Mouse (Mus musculus): ENCODE results near the gene Upf3b. TPM values are rescaled to one million over a fixed set of nuclear protein-coding genes. Genes with fewer than 3 reads are reported as not detected.
"Not testable (repeated sequence)": the region's sequence is repeated elsewhere in the genome, so short reads cannot be mapped to it uniquely, and the experiment has no call there.

Upf3b gene
- total RNA-seq (2021): 10 to 100 TPM; 12.8 to 21.5 TPM

DNA sequence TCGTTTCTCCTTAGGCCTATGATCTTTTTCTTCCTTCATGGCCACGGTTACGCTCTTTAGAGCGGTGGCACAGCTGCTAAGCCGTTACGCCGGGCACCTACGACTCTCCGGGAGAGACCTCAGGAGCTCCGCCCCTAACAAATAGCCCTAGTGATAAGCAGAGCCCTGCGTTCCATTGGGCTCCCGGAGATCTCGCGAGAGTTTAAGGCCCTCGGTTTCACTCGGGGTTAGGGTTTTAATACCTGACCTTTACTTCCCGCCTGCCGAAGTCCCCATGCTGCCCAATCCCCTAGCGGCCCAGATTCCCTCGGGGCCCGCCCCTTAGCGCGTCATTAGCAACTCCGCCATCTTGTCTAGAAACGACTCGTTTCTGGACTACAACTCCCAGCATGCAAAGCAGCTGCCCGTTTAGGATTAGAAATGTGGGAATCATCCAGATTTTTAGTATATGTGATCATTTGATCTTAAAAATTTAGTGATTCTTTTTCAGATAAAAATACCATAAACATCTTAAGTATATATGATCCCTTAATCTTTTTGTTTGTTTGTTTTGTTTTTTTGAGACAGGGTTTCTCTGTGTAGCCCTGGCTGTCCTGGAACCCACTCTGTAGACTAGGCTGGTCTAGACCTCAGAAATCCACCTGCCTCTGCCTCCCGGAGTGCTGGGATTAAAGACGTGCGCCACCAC is at the start of gene Upf3b:
Gene Upf3b (minus strand): TSS at position 130 of the 688 bp plus-strand sequence.
- DNase-seq (ENCODE audit: low spot score in 2 of 2): peak; percentile 83 to 85
- intact Hi-C loops (cut with DNase I): loop anchor here (2.0 kb wide), 1 partner anchor 16 kb away; the partner anchor contains the start of gene Nkap

DNA sequence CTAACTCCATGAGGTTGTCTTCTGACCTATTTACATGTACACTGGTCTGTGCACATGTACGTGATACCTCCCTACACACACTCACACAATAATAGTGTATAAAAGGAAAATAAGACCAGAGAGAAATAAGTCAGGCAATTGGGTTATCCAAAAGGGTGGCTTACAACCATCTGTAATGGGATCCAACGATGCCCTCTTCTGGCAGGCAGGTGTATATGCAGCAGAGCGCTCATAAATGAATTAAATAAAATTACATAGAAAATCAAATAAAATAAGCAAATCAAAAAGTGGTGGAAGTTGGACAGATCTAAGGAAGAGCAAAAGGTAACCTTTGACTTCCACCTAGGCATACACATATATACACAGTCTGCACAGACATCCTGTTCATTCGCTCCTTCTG is 47.7 kb upstream of the Upf3b start:
- intact Hi-C loops (cut with DNase I): no loop called here
- no peak for DNase-seq (ENCODE audit: low spot score in 2 of 2)

DNA sequence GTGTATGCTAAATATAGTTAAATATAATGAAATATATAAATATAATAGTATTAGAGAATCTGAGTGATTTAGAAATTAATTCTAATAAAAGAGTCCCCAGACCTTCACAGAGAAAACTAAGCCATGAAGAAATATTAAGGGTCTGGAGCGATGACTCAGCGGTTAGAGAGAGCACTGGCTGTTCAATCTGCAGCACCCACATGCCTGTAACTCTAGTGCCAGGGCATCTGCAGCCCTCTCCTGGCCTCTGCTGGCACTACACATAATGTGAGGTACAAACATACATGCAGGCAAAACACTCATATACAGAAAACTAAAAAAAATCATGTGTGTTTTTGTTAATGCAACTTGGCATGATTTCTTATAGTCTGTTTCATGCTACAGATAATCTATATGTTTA is 34.8 kb upstream of the Upf3b start:
- no peak for DNase-seq (ENCODE audit: low spot score in 2 of 2)
- intact Hi-C loops (cut with DNase I): no loop called here

DNA sequence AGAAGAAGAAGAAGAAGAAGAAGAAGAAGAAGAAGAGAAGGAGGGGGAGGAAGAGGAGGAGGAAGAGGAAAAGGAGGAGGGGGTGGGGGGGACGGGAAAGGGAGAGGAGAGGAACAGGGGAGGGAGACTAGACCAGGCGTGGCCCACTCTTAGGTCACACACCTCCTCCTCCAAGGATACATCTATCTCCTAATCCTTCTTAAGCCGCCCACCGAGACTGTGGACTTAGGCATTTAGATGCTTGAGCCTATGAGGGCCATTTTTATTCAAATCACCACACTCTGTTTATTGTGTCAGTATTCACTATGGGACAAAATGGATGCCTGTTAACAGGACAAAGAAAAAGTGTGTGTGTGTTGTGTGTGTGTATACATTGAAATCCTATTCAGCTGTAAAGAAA is 34.4 kb upstream of the Upf3b start:
- intact Hi-C loops (cut with DNase I); DNase-seq (ENCODE audit: low spot score in 2 of 2): not testable (repeated sequence)

DNA sequence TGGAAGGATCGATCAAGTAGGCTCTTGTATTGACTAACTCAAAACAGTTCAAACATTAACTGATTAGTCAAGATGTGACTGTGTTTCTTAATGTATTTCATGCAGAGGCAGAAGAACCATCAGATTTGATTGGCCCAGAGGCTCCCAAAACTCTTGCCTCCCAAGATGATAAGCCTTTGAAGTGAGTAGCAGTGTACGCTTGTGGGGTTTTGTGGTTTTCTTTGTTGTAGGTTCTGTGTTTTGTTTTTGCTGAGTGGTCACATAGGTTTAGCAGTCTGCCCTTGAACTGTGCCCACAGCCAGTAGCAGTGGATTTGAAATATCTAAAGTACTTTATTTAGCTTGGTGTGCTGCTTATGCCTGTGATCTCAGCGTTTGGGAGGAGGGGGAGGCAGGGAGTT is 31.6 kb upstream of the Upf3b start:
- intact Hi-C loops (cut with DNase I): no loop called here
- no peak for DNase-seq (ENCODE audit: low spot score in 2 of 2)

DNA sequence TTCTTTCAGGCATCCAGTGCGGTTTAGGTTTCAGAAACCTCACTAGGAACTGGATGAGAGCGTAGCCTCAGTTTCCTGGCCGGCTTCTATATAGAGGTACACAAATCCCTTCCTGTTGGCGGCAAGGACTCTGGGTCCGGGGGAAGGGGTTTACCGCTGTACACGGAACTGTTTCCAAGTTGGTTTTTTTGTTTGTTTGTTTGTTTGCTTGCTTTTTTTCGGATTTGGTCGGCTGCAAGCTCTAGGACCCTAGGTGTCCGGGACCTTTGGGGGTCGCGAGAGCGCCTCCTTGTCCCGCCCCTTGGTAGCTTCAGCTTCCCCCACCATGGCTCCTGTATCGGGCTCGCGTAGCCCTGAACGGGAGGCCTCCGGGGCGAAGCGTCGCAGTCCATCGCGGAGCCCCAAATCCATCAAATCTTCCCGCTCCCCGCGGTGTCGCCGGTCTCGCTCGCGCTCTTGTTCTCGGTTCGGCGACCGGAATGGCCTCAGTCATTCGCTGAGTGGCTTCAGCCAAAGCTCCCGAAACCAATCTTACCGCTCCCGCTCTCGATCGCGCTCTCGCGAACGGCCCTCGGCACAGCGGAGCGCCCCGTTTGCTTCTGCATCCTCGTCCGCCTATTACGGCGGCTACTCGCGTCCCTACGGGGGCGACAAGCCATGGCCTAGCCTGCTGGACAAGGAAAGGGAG is 16.7 kb upstream of the Upf3b start, which contains the start of gene Nkap:
Gene Nkap (plus strand): TSS at position 125 of the 688 bp plus-strand sequence.
- intact Hi-C loops (cut with DNase I): loop anchor here (2.0 kb wide), 1 partner anchor 16 kb away; the partner anchor contains the start of gene Upf3b
- DNase-seq (ENCODE audit: low spot score in 2 of 2): peak; percentile 62 to 72

DNA sequence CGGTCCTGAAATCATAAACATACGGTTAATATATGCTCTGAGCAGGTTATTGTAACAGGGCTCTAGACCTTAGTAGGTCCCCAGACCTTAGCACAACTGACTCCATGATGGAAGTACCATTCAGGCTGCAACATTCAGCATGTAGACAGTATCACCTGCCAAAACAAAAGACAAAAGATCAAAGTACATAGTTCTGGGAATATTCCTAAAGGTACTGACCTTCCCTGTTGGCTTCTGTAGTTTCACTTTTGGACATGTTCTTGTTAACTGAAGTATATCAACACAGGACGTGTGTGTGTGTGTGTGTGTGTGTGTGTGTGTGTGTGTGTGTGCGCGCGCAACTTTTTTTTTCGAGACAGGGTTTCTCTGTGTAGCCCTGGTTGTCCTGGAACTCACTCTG is 15.4 kb upstream of the Upf3b start:
- intact Hi-C loops (cut with DNase I): no loop called here
- no peak for DNase-seq (ENCODE audit: low spot score in 2 of 2)

DNA sequence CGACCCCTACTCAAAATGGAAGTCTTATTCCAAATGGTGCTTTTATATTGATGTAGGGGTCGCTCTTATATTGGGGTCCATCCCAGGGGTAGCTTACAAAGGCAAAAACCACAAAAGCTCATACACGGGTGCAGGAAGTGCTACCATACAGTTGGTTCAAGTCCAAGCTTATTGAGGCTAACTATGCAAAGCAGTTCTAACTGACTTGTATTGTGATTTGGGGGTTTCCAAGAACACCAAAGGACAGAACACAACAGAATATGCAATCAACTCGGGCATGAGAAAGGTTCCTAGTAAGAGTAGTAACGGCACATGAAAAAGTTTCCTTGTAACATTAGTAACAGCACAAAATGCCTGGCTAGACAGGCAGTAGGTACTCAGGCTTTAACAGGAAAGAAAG is 10.1 kb upstream of the Upf3b start:
- intact Hi-C loops (cut with DNase I): no loop called here
- DNase-seq (ENCODE audit: low spot score in 2 of 2): no peak

DNA sequence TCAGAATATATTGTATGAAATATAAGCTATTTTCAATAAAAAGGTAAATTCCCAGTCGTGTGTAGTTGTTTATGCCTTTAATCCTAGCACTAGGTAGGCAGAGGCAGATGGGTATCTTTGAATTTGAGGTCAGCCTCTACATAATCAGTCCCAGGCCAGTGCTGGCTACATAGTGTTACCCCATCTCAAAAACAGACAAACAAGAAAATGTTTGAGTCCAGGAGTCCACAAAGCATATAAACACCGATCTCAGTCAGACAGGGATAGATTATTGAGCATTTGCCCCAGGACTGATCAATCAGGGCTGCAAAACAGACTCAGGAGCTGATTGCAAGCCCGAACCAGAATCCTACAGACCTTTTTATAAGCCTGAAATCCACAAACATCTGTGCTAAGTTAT is 9.5 kb upstream of the Upf3b start:
- intact Hi-C loops (cut with DNase I): no loop called here
- no peak for DNase-seq (ENCODE audit: low spot score in 2 of 2)

DNA sequence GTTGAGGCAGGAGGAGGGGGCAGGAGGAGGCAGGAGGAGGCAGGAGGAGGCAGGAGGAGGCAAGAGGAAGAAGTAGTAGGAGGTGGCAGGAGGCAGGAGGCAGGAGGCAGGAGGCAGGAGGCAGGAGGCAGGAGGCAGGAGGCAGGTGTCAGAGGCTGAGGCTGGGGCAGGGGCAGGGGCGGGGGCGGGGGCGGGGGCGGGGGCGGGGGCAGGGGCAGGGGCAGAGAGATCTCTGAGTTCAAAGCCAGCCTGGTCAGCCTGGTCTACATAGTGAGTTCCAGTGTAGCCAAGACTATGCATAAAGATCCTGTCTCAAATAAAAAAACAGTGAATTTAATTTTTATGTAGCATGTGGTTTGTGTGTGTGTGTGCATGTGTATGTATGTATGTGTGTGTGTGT is 7.0 kb upstream of the Upf3b start:
- no peak for DNase-seq (ENCODE audit: low spot score in 2 of 2)

DNA sequence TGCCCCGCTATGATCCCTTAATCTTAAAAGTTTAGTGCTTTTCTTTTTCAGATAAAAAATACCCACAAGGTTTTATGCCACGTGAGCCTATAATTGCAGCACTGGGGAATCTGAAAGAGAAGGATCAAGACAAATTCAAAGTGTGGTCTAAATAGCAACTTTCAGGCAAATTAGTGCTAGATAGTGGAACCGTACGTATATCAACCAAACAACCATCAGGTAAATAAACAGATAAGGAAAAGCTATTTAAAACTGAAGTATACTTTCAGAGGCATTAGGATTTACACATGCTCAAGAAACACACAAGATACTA is 715 bp upstream of the Upf3b start:
- intact Hi-C loops (cut with DNase I): loop anchor here (2.0 kb wide), 1 partner anchor 16 kb away; the partner anchor contains the start of gene Nkap
- no peak for DNase-seq (ENCODE audit: low spot score in 2 of 2)

More for the DNA sequence above, 7.0 kb upstream of the Upf3b start:
- intact Hi-C loops (cut with DNase I): no loop called here

DNA sequence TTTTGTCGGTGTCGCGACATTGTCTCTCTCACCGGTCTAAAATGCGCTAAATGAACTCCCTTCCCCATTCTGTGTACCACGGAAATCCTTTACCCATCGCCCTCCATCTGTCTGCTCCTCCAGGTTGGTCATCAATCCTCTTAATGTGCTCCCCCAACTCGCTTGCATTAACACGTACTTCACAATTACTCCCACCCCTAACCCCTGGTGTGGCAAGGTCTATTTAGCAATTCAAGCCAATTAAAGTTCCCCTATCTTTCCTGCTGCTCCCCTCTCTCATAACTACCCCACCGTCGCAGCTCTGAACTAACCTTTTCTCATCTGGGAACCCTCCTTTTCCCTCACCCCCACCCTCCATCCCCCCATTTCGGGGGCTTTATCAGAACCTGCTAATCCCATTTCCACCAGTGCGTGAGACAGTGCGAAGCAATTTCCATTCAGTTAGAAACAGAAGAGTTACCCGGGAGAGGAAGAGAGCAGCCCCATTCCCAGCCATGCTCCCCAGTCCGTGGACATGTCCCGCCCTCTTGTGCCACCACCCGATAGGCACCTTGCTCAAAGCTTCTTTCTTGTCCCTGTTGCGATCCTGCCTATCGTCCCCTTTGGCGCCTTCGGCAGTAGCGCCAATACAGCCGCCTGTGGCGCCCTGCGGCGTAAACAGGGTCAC is 463 bp downstream of the Upf3b start:
- no peak for DNase-seq (ENCODE audit: low spot score in 2 of 2)
- intact Hi-C loops (cut with DNase I): loop anchor here (2.0 kb wide), 1 partner anchor 17 kb away; the partner anchor contains the start of gene Nkap

DNA sequence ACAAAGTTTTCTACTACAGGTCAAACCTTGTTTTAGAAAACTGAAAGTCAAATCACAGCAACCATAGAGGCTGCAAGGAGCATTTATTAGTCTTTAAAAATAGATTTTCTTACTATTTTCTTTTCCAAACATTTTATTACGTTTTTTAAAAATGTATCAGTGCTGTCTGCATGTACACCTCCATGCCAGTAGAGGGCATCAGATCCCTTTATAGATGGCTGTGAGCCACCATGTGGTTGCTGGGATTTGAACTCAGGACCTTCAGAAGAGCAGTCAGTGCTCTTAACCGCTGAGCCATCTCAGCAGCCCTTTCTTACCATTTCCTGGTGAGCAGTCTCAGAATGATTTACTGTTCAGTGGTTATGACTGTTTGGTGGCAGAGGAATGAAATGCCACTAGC is 6.3 kb downstream of the Upf3b start:
- DNase-seq (ENCODE audit: low spot score in 2 of 2): no peak
- intact Hi-C loops (cut with DNase I): no loop called here

DNA sequence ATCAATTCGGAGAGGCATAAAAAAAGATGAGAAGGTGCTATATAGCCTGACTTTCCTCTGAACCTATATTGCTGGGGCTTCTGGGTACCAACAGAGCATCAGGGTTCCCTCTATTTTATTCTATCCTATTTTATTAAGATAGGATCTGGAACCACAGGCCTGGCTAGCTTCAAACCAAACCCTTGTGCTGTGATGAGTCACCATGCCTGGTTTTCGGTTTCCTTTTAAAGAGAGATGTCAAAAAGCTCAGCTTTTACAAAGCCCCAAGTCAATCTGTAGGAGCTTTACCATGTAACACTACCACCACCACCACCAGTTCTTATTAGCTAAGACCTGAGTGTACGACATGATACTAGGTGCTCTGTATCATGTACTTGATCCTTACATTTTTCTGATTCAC is 11.4 kb downstream of the Upf3b start:
- no peak for DNase-seq (ENCODE audit: low spot score in 2 of 2)
- intact Hi-C loops (cut with DNase I): no loop called here

DNA sequence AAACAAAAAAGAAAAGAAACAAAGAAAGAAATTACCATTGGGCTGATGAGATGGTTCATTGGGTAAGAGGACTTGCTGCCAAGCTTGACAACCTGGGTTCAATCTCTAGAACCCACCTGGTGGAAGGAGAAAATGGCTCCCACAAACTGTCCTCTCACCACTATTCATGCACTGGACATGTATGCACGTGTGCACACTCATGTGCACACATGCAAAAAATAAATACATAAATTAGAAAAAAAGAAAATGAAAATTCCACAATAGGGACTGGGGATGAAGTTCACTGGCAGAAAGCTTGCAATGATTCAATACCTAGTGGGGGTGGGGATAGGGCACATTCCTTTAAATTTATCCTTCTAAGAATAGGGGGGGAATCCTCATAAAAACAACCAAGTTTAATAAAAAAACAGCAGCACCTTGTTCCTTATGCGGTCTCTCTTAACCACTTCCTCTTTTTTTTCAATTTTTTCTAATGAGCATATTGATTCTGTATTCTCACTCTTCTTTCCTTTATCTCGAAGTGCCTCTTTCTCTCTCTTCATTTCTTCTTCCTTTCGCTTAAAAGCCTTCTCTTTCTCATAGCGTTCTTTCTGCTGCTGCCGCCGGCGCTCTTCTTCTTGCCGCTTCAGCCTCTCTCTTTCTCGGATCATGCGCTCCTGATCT is 14.9 kb downstream of the Upf3b start:
- intact Hi-C loops (cut with DNase I): no loop called here
- no peak for DNase-seq (ENCODE audit: low spot score in 2 of 2)

DNA sequence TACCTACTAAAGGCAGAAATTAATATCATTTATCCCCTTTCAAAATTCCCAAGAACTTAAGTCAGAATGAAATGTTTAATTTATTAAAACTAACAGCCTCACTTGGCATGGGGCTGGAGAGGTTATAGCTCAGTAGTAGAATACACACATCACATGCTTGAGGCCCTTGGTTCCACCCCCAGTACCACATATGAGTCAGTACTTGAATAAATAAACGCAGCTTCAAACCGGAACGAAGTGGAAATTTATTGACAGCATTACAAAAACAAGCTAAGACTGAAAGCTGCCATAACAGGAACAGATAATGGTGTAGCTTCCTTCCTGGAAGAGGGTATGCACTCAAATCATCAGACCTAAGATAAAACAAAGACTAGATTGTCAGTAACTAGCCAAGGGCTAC is 18.7 kb downstream of the Upf3b start:
- DNase-seq (ENCODE audit: low spot score in 2 of 2): no peak
- intact Hi-C loops (cut with DNase I): no loop called here

DNA sequence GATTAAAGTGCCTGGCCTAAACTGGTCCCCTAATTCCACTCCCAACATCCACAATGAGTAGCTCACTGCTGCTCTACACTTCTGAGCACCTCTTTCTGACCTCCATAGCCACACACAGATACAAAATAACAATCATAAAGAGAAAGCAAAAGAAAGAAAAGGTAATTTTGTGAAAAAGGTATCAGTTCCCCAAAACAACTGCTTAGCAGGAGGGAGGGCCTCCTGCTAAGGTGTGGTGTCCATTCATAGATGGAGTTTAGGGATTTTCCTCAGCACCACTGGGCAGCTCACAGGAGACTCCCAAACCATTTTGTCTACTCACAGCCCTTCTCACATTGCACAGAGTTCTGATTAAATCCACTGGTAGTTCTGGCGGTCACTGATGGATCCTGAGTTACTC is 21.3 kb downstream of the Upf3b start:
- intact Hi-C loops (cut with DNase I): no loop called here
- no peak for DNase-seq (ENCODE audit: low spot score in 2 of 2)

DNA sequence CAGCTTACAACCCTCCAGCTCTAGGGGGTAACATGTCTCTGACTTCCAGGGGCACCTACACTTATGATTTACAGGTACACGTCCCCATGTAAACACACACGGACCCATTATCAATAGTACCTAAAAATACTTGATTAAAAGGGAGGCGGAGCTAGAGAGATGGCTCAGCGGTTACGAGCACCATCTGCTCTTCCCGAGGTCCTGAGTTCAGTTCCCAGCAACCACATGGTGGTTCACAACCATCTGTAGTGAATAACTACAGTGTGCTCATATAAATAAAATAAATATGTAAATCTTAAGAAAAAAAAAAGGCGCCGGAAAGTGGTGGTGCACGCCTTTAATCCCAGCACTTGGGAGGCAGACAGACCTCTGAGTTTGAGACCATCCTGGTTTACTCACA is 24.5 kb downstream of the Upf3b start:
- intact Hi-C loops (cut with DNase I): no loop called here
- DNase-seq (ENCODE audit: low spot score in 2 of 2): no peak

DNA sequence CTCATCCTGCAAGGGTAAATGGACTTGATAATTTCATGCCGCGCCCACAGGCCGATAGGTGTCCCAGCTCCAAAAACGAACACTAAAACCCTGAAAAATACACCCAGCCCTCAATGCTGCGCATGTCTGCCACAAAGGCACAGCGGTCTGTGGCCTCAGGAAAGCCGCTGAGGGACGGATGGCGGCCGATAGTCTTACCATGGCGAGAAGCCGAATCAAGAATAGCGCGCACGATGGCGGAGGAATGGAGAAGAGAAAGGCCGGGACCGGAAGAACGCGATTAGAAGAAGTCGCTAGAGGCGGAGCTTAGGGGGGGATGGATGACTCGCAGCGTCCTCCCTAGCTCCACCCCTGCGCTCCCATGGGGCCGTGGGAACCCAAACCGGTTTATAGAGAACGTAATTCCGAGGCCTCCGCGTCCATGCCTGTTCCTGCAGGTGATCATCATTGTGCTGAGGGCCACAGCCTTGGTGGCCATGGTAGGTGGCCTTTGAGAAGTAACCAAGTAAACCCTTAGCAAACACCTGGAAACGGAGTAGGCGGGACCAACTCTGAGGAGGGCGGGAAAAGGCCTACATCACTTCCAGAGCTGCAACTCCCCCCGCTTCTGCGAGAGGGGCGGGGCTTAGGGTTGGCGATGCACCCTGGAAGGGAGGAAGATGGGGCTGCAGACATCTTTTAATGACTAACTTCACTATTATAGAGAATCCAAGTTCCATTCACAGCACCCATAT is 25.0 kb downstream of the Upf3b start, which contains the start of gene Rpl39:
Gene Rpl39 (minus strand): TSS at position 476 of the 734 bp plus-strand sequence.
- peak; percentile 82 to 83 for DNase-seq (ENCODE audit: low spot score in 2 of 2)
- intact Hi-C loops (cut with DNase I): no loop called here
